Mouse (Mus musculus) hindbrain, embryonic 10.5 days (tissue): ENCODE results near the gene Gng3. TPM values are rescaled to one million over a fixed set of nuclear protein-coding genes. Genes with fewer than 3 reads are reported as not detected.

Source experiments
- DNase-seq: peaks from one replicate; pipeline ENCODE4 v3.0.0-alpha.2; 2017; ENCODE audit warnings: low spot score
- H3K27ac ChIP-seq: fragments of 300-500 bp; sonication (generic); 2 replicates; pipeline ENCODE4 v1.5.1; 2016; ENCODE audit warnings: mild to moderate bottlenecking, moderate library complexity
- H3K27me3 ChIP-seq: fragments of 300-500 bp; sonication (generic); 2 replicates; pipeline ENCODE4 v1.6.1; 2016; ENCODE audit warnings: mild to moderate bottlenecking; ENCODE audit not compliant: poor library complexity, insufficient read depth, severe bottlenecking
- H3K36me3 ChIP-seq: fragments of 300-500 bp; sonication (generic); 2 replicates; pipeline ENCODE4 v1.6.1; 2016; ENCODE audit warnings: mild to moderate bottlenecking, moderate library complexity
- H3K4me1 ChIP-seq: fragments of 300-500 bp; sonication (generic); replicated peaks from 2 replicates; pipeline ENCODE4 v1.6.1; 2016; ENCODE audit warnings: mild to moderate bottlenecking
- H3K4me3 ChIP-seq: fragments of 300-500 bp; sonication (generic); 2 replicates; pipeline ENCODE4 v1.5.1; 2016; ENCODE audit warnings: mild to moderate bottlenecking, moderate library complexity
- H3K9me3 ChIP-seq: fragments of 300-500 bp; sonication (generic); 2 replicates; pipeline ENCODE4 v1.6.1; 2016; ENCODE audit warnings: mild to moderate bottlenecking, moderate library complexity
- WGBS: fragments of 180-500 bp; shearing (Covaris S2); methylation state at CpG from one replicate; pipeline ENCODE4 v1.1.7; 2016; 5-methylcytosine and 5-hydroxymethylcytosine counted together
- polyA plus RNA-seq: library from polyadenylated mRNA; unstranded; fragments of >200 nt; fragmentation: Nextera tagmentation; extraction: Ambion mirVana; gene quantifications from 2 replicates; pipeline ENCODE4 v1.2.1, GENCODE M21; 2016

The Gng3 gene
- polyA plus RNA-seq, 1 experiment from 2014 or later = 140 TPM

DNA sequence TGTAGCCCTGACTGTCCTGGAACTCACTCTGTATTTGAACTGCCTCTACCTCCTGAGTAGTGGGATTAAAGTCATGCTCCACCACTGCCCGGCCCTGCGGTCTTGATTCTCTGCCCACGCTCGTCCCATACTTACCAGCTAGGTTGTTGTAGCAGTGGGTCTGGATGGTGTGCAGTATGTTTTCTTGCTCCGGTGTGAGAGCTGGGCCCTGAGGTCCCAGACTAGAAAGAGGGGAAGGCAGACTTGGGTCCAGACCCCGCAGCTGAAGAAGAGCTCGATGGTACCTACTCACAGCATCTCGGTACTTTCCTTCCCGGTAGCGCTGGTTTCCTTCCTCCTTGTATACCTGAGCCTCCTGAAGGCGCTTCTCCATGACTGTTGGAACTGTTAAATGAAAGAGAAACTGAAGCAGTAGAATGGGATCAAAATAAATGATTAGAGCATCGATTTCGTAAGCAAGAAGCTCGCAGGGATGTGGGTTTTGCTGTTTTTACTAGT, 20.6 kb downstream of the Gng3 start:
- peaks cover 54% of the 10 kb centered on the region for H3K36me3 ChIP-seq
- no peak for DNase-seq
- peaks cover 48% of the 10 kb centered on the region for H3K4me1 ChIP-seq

DNA sequence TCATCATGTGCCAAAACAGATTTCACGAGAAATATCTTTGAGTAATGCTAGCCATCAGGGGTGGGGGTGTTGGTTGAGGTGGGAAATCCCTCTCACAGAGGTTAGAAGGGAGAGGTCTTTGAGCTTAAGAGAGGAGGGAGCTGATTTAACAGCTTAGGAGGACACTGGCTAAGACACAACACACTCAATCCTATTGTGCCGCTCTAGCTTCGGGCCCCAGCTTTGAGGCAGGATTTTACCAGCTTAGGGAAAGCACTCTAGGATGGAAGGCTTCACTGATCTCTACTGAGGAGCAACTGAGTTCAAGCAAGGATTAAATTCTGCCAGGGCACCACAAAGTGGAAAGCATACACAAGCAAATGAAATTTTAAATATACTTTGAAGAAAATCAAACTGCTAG, 22.0 kb downstream of the Gng3 start:
- Histone ChIP-seq H3K9me3 (no peaks in the 10 kb centered on the region), H3K27ac (no peak overlapping the region), H3K27me3 (no peaks in the 10 kb centered on the region), H3K4me1 (peaks cover 36% of the 10 kb centered on the region), H3K36me3 (peaks cover 55% of the 10 kb centered on the region), H3K4me3 (peak overlapping the region; percentile 100)
- DNase-seq = no peak
- 83% methylated on average over 3 of the region's 3 CpGs for WGBS

More for the DNA sequence above, 20.6 kb downstream of the Gng3 start:
- peak overlapping the region; percentile 100 for H3K4me3 ChIP-seq
- 37% methylated on average over 14 of the region's 14 CpGs for WGBS
- H3K9me3 ChIP-seq = no peaks in the 10 kb centered on the region
- H3K27ac ChIP-seq = peak overlapping the region; percentile 98
- no peaks in the 10 kb centered on the region for H3K27me3 ChIP-seq

DNA sequence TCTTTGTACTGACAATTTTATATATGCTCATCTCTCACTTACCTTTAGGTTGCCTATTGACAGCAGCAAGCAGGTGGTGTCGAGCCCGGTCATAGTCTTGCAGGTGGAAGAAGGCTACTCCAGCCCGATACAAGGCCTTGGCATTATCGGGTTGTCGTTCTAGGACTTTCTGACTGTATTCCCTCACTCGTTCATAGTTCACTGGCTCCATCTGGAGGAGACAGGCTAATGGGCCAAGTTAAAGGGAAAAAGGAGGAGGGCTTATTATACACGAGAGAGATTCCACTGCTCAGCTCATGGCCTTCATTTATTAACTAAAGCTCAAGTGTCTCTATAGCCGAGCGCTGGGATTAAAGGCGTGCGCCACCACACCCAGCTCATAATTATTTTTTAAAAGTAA, 23.2 kb downstream of the Gng3 start:
- H3K27ac ChIP-seq = no peak overlapping the region
- peaks cover 27% of the 10 kb centered on the region for H3K4me1 ChIP-seq
- 90% methylated on average over 11 of the region's 11 CpGs for WGBS
- no peak for DNase-seq
- H3K36me3 ChIP-seq = peaks cover 62% of the 10 kb centered on the region
- no peaks in the 10 kb centered on the region for H3K27me3 ChIP-seq
- no peak overlapping the region for H3K4me3 ChIP-seq
- no peaks in the 10 kb centered on the region for H3K9me3 ChIP-seq

DNA sequence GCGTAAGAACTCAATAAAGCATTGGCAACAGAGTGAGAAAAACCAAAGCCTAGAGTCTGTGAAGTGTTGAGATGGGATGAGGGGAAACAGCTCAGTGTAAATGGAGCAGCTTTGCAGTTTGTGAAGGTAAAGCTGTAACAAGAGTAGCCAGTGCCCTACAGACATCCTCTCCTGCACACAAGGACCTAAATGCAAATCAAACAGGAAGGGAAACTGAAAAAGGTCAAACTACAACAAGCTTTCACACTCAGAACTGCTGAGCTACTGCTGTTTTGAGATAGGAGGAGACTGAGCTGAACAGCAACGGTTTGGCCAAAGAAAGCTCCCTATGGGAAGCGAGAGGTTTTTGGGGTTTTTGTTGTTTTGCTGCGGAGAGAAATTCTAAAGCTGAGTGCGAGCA, 32.2 kb downstream of the Gng3 start:
- no peak for DNase-seq
- H3K4me1 ChIP-seq = peaks cover 16% of the 10 kb centered on the region
- H3K4me3 ChIP-seq = no peak overlapping the region
- peaks cover 86% of the 10 kb centered on the region for H3K36me3 ChIP-seq
- WGBS = 91% methylated on average over 5 of the region's 5 CpGs
- no peaks in the 10 kb centered on the region for H3K27me3 ChIP-seq
- no peaks in the 10 kb centered on the region for H3K9me3 ChIP-seq
- no peak overlapping the region for H3K27ac ChIP-seq

DNA sequence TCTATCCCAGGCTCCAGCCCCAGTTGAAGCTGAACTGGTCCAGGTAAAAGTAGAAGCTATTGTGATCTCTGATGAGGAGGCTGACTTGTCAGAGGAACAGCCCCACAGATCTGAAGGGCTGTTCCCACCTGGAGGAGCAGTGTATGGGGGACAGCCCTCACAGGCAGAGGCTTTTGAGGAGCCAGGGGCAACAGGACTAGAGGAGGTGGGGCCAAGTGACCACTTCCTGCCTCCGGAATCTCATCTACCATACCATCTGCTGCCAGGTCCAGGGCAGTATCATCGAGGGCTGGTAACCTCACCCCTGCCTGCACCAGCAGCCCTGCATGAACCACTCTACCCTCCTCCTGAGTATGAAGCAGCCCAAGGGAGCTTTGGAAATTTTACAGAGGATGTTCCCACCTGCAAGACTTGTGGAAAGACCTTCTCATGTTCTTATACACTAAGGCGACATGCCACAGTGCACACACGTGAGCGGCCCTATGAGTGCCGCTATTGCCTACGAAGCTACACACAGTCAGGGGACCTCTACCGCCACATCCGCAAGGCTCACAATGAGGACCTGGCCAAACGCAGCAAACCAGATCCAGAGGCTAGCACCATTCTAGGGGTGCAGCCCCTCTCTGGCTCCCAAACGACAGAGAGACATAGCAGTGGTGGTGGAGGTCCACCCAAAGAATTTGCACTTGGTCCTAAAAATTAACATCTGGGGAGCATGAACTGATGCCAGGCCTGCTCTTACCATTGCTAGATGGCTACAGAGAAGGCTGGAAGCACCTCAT, 34.9 kb downstream of the Gng3 start:
- Histone ChIP-seq H3K27me3 (no peaks in the 10 kb centered on the region), H3K4me1 (peaks cover 19% of the 10 kb centered on the region), H3K36me3 (peaks cover 59% of the 10 kb centered on the region), H3K27ac (no peak overlapping the region), H3K4me3 (0 out of 2 replicates have a peak overlapping the region, but pooled peaks have one; percentile 69), H3K9me3 (no peaks in the 10 kb centered on the region)
- DNase-seq = no peak
- 90% methylated on average over 11 of the region's 11 CpGs for WGBS

DNA sequence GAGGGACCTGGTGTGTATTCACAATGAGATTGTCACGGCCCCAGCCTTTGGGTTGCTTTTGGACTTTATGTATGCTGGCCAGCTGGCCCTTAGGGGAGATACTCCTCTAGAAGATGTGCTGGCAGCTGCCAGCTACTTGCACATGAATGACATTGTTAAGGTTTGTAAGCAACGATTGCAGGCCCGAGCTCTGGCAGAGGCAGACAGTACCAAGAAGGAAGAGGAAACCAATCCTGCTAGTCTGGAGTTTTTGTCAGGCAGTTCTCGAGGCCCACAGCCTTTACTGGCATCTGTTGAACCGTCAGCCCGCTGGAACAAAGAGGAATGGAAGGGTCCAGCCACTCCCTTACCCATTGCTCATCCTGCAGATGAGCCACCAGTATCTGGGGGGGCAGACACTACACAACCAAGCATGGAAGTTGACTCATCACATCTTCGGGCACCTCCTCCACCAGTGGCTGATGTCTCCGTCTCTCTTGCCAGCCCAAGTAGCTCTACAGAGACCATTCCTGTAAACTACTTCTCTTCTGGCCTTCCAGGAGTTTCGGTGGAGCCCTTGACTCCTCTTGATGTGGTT, 35.7 kb downstream of the Gng3 start:
- 91% methylated on average over 9 of the region's 9 CpGs for WGBS
- no peak for DNase-seq
- H3K4me3 ChIP-seq = peak overlapping the region; percentile 69
- H3K27ac ChIP-seq = peak overlapping the region; percentile 94
- peaks cover 25% of the 10 kb centered on the region for H3K4me1 ChIP-seq
- no peaks in the 10 kb centered on the region for H3K27me3 ChIP-seq
- peaks cover 52% of the 10 kb centered on the region for H3K36me3 ChIP-seq
- H3K9me3 ChIP-seq = no peaks in the 10 kb centered on the region

DNA sequence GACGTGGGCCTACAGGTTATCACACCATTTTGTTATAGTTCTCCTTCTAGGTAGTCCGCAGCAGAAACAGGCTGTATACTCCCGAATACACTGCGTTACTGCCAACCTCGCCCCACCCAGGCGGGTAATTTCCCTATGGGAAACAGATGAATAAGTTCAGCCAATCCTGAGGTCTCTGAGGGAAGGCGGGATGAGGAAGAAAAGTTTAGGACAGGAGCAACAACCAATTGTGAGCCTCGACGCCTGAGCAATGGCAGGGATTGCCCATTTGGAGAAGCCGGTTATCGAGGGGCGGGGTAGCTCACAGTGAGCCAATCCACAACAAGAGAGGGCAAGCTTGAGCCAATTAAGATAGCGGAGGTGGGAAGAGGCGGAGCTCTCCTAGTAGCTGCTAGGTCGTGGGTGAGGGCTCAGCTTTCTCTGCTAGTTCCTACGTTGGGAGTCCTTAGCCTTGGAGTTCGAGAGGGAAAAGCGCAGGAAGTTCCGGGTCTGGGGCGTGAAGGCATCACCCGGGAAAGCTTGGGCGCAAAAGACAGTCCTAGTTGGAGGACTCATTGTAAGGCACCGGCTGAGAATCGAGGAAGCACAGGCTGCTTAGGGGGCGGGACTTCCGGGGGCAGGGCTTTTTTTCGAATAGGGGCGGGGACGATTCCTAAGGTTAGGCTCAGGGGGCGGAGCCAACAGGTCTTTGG, 36.7 kb downstream of the Gng3 start, which contains the start of gene Zbtb3:
TSS of gene Zbtb3 (plus strand) at position 426 of the 692 bp plus-strand sequence.
- Histone ChIP-seq H3K9me3 (no peaks in the 10 kb centered on the region), H3K27me3 (no peaks in the 10 kb centered on the region), H3K36me3 (peaks cover 41% of the 10 kb centered on the region), H3K4me1 (peaks cover 32% of the 10 kb centered on the region), H3K27ac (peak within 1 kb of the TSS; percentile 94), H3K4me3 (peak within 1 kb of the TSS; percentile 69)
- peak; percentile 96 for DNase-seq
- WGBS = under 1% methylated on average over 30 of the region's 30 CpGs

DNA sequence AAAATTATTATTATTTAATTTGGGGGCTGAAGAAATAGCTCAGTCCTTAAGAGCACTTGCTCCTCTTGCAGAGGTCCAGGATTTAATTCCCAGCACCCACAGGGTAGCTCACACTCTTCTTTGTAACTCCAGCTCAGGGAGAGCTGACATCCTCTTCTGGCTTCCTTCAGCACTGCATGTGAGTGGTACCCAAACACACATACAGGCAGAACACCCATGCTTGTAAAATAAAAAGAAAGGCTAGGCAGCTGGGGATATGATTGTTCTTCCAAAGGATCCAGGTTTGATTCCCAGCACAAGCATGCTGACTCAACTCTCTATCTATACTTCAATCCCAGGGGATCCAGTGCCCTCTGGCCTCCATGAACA, 40.1 kb downstream of the Gng3 start:
- no peaks in the 10 kb centered on the region for H3K27me3 ChIP-seq
- no peaks in the 10 kb centered on the region for H3K9me3 ChIP-seq
- no peak for DNase-seq
- peaks cover 34% of the 10 kb centered on the region for H3K36me3 ChIP-seq
- H3K27ac ChIP-seq = peak overlapping the region; percentile 91; the same call in 1 of the 2 replicates
- H3K4me1 ChIP-seq = peaks cover 34% of the 10 kb centered on the region
- peak overlapping the region; percentile 86; the same call in 1 of the 2 replicates for H3K4me3 ChIP-seq

DNA sequence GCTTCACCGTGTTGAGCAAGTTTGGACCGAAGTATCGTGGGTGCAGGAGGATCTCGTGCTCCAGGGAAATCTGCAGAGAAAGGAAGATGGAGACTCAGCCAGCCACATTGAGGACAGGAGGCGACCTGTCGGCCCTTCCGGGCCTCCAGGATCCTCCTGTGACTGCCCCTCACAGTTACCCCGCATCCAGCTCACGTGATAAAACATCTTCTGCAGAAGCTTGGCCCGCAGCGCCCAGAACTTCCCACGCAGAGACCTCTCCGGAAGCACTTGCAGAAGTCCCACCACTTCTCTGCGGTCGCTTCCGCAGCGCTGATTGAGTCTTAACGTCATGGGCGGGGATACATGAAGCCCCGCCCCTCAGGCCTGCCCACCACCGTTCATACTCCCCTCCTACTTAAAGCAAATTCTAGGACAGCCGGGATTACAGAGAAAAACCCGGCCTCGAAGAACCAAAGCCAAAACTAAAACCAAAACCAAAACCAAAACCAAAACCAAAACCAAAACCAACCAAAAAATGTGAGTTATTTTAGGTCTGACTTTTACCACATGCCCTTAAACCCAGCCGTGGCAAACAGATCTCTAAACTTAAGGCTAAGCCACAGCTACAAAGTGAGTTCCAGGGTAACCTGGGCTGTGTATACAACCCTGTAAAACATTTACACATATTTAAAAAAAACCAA, 40.6 kb downstream of the Gng3 start, which contains the start of gene Polr2g:
TSS of gene Polr2g (minus strand) at position 314 of the 683 bp plus-strand sequence.
- Histone ChIP-seq H3K27me3 (no peaks in the 10 kb centered on the region), H3K27ac (peak within 1 kb of the TSS; percentile 91), H3K36me3 (peaks cover 34% of the 10 kb centered on the region), H3K4me1 (peaks cover 29% of the 10 kb centered on the region), H3K4me3 (peak within 1 kb of the TSS; percentile 86), H3K9me3 (peaks cover 1% of the 10 kb centered on the region; the same call in 1 of the 2 replicates)
- DNase-seq = peak; percentile 88
- WGBS = 1% methylated on average over 25 of the region's 25 CpGs

DNA sequence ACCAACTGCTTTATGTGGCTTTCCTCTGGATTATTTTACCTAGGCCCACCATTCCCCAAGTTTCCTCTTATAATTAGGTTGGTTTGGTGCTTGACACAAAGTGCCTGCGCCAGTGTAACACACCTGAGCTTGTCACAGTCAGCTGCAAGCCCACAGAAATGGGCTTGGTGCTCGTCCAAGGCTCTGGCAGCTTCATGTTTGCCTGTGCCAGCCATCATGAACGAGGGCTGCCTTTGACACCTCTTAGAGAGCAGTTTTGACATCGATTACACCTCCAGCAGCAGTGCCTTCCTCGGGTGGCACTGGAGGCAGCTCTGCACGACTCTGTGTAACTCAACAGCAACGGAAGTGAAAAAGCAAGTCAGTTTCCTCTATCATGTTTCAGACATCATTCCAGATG, 48.8 kb downstream of the Gng3 start:
- DNase-seq = no peak
- Histone ChIP-seq H3K4me1 (peaks cover 19% of the 10 kb centered on the region), H3K9me3 (peaks cover 2% of the 10 kb centered on the region; the same call in 1 of the 2 replicates), H3K36me3 (peaks cover 47% of the 10 kb centered on the region), H3K4me3 (no peak overlapping the region), H3K27ac (no peak overlapping the region), H3K27me3 (no peaks in the 10 kb centered on the region)
- 84% methylated on average over 7 of the region's 7 CpGs for WGBS

DNA sequence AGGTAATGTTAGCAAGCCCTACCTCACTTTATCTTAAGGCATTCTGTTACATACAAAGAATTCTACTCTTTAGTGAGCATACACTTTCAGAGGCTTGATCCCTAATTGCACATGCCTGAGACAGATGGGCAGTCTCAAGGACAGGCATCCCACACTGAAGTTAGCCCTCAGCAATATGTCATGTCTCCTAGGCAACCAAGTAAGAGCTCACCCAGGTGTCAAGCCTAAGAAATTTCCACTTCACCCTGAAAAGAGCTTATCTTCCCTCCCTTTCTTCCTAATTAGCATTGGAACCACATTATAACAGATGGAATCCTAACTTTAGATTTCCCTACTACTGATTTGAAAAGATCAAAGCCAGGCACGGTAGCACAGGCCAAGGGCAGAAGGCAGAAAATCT, 49.8 kb downstream of the Gng3 start:
- no peak for DNase-seq
- Histone ChIP-seq H3K9me3 (peaks cover 2% of the 10 kb centered on the region; the same call in 1 of the 2 replicates), H3K4me3 (no peak overlapping the region), H3K4me1 (peaks cover 23% of the 10 kb centered on the region), H3K36me3 (peaks cover 40% of the 10 kb centered on the region), H3K27ac (no peak overlapping the region), H3K27me3 (no peaks in the 10 kb centered on the region)
- 69% methylated on average over 1 of the region's 1 CpGs for WGBS

DNA sequence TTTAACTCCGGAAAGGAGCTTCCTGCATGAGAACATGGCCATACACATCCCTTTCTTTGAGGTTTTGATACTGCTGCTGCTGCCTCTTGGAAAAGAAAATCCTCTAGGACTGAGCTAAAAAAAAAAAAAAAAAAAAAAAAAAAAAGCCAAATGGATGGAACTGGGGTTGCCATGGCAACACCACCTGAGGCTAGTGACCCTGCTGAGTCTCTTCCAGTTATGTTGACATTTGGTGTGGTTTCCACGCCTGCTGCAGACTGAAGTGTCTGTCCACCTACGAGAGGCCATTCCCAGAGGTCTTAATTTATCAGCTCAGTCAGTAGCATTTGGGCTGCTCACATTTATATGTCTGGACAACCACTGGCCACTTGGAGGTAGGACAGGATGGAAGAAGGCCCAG, 50.5 kb downstream of the Gng3 start:
- WGBS = 24% methylated on average over 3 of the region's 3 CpGs
- H3K27ac ChIP-seq = no peak overlapping the region
- peaks cover 40% of the 10 kb centered on the region for H3K36me3 ChIP-seq
- peaks cover 2% of the 10 kb centered on the region; the same call in 1 of the 2 replicates for H3K9me3 ChIP-seq
- peaks cover 23% of the 10 kb centered on the region for H3K4me1 ChIP-seq
- no peak overlapping the region for H3K4me3 ChIP-seq
- no peaks in the 10 kb centered on the region for H3K27me3 ChIP-seq
- peak; percentile 18 for DNase-seq
